Mouse (Mus musculus) heart, embryonic 11.5 days (tissue): Measurements from ENCODE around the gene Crlf3. TPM values are rescaled to one million over a fixed set of nuclear protein-coding genes. Genes with fewer than 3 reads are reported as not detected.

Experiments used
- ATAC-seq: fragments of 200-750 bp; cut with Nextera tagmentation; replicated peaks from 2 replicates; pipeline ENCODE4 v1.8.0; 2017; ENCODE audit warnings: moderate library complexity; ENCODE audit not compliant: insufficient number of reproducible peaks, low FRiP score, low TSS enrichment
- H3K27ac ChIP-seq: fragments of 300-500 bp; sonication (generic); 2 replicates; pipeline ENCODE4 v1.5.1; 2014; ENCODE audit warnings: mild to moderate bottlenecking, low read depth, low read length
- H3K27me3 ChIP-seq: fragments of 300-500 bp; sonication (generic); 2 replicates; pipeline ENCODE4 v1.6.1; 2014; ENCODE audit warnings: mild to moderate bottlenecking, low read length, mixed read lengths; ENCODE audit not compliant: control insufficient read depth, insufficient read depth
- H3K36me3 ChIP-seq: fragments of 300-500 bp; sonication (generic); 2 replicates; pipeline ENCODE4 v1.6.1; 2014; ENCODE audit warnings: mild to moderate bottlenecking, low read length, moderate library complexity, mixed read lengths; ENCODE audit not compliant: control insufficient read depth, insufficient read depth
- H3K4me1 ChIP-seq: fragments of 300-500 bp; sonication (generic); 2 replicates; pipeline ENCODE4 v1.6.1; 2014; ENCODE audit warnings: low read length; ENCODE audit not compliant: control insufficient read depth, insufficient read depth
- H3K4me2 ChIP-seq: fragments of 300-500 bp; sonication (generic); 2 replicates; pipeline ENCODE4 v1.6.1; 2014; ENCODE audit warnings: mild to moderate bottlenecking, moderate library complexity
- H3K4me3 ChIP-seq: fragments of 300-500 bp; sonication (generic); 2 replicates; pipeline ENCODE4 v1.5.1; 2014; ENCODE audit warnings: low read depth, low read length
- H3K9ac ChIP-seq: fragments of 300-500 bp; sonication (generic); 2 replicates; pipeline ENCODE4 v1.6.1; 2014; ENCODE audit warnings: mild to moderate bottlenecking, low read depth, low read length, moderate library complexity
- H3K9me3 ChIP-seq: fragments of 300-500 bp; sonication (generic); replicated peaks from 2 replicates; pipeline ENCODE4 v1.6.1; 2016; ENCODE audit warnings: low read length; ENCODE audit not compliant: control insufficient read depth
- WGBS: fragments of 180-500 bp; shearing (Covaris S2); extraction: QIAGEN DNeasy Blood & Tissue Kit; methylation state at CpG from one replicate; pipeline ENCODE4 v1.1.7; 2014; ENCODE audit not compliant: insufficient replicate concordance; 5-methylcytosine and 5-hydroxymethylcytosine counted together
- polyA plus RNA-seq: library from polyadenylated mRNA; unstranded; fragments of >200 nt; fragmentation: Nextera tagmentation; extraction: Ambion mirVana; gene quantifications from 2 replicates; pipeline ENCODE4 v1.2.1, GENCODE M21; 2014

Crlf3 gene
- polyA plus RNA-seq, 1 experiment from 2014 or later, result 41.3 TPM

DNA sequence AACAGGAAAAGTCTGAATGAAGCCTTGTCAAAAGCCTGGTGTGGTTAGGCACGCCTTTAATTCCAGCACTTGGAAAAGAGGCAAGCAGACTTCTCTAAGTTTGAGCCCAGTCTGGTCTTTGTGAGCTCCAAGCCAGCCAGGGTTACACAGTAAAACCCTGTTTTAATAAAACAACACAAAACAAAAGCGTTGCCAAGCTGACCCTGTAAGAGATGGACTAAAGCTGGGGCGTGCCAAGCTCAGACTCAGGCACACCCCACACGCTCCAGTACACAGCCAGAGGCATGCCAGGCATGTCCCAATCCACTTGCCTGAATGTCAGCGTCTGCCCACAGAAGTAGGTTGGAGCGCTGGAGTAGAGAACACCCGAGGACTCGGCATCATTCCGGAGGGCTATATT, 24.6 kb downstream of the Crlf3 start:
- peaks cover 27% of the 10 kb centered on the region for H3K36me3 ChIP-seq
- no peak for ATAC-seq
- no peak overlapping the region for H3K27ac ChIP-seq
- no peak overlapping the region for H3K4me2 ChIP-seq
- H3K27me3 ChIP-seq, result no peaks in the 10 kb centered on the region
- WGBS, result 87% methylated on average over 9 of the region's 9 CpGs
- peaks cover 8% of the 10 kb centered on the region; the same call in 1 of the 2 replicates for H3K4me1 ChIP-seq
- H3K9me3 ChIP-seq, result no peaks in the 10 kb centered on the region
- no peak overlapping the region for H3K4me3 ChIP-seq
- H3K9ac ChIP-seq, result no peak overlapping the region

DNA sequence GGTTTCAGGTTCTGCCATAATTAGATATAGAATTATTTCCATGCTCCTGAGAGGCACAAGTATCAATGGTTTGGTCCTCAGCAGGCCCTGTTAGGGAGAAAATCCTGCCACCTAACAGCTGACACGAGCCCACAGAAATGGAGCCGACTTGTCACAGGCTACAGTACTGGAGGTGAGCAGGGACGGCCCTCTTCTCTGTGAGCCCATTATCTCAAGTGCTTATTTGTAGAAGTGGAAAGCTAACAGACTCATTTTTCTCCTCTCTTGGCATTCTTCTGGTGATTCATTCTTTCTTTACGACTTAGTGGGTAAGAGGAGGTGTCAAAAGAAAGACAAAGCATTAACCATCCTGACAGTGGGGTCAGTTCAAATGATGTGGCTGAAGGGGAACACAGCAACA, 26.1 kb downstream of the Crlf3 start:
- Histone ChIP-seq H3K9me3 (no peaks in the 10 kb centered on the region), H3K36me3 (peaks cover 24% of the 10 kb centered on the region)
- WGBS, result 39% methylated on average over 4 of the region's 4 CpGs

DNA sequence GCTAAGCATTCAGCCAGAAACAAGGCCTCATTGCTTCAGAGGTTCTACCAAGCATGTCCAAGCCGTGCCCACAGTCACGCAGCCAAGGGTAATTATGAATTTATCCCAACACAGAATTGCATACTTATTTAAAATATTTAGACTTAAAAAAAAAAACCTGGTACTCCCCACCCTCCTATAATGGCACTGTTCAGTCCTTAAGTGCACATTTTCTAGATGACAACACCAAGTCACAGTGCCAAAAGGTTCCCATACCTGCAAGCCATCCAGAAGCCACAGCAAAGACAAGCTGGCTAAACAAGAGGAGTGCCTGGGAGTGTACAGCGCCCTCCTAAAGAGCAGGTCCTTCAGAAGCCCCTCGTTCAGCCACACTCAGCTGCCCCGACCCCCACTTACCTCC, 27.6 kb downstream of the Crlf3 start:
- H3K4me3 ChIP-seq, result no peak overlapping the region
- H3K9ac ChIP-seq, result no peak overlapping the region
- no peak overlapping the region for H3K4me2 ChIP-seq
- ATAC-seq, result no peak
- peaks cover 17% of the 10 kb centered on the region for H3K4me1 ChIP-seq
- WGBS, result 80% methylated on average over 5 of the region's 5 CpGs
- no peaks in the 10 kb centered on the region for H3K9me3 ChIP-seq
- H3K27ac ChIP-seq, result no peak overlapping the region
- peaks cover 15% of the 10 kb centered on the region for H3K36me3 ChIP-seq
- no peaks in the 10 kb centered on the region for H3K27me3 ChIP-seq

More for the DNA sequence above, 26.1 kb downstream of the Crlf3 start:
- Histone ChIP-seq H3K27ac (no peak overlapping the region), H3K9ac (no peak overlapping the region), H3K4me1 (peaks cover 17% of the 10 kb centered on the region), H3K4me2 (no peak overlapping the region), H3K4me3 (no peak overlapping the region), H3K27me3 (no peaks in the 10 kb centered on the region)
- no peak for ATAC-seq

DNA sequence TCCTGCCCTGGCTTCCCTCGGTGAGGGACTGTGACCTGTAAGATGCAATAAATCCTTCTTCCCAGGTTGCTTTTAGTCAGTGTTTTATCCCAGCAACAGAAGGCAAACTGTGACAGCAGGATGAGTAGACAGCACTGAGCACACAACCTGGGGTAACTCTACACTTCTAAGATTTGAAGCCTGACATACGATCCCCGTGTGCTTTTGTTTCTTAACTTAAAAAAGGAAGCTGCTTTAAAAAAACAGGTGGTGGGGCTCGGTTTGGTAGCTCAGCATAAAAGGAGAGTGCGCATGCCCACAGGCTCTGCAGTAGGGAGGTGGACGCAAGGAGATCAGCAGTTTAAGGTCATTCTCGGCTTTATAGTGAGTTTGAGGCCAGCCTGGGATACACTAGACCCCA, 28.3 kb downstream of the Crlf3 start:
- H3K36me3 ChIP-seq, result peaks cover 11% of the 10 kb centered on the region
- no peak overlapping the region for H3K27ac ChIP-seq
- no peaks in the 10 kb centered on the region for H3K9me3 ChIP-seq
- WGBS, result 88% methylated on average over 7 of the region's 7 CpGs
- H3K4me3 ChIP-seq, result no peak overlapping the region
- H3K4me1 ChIP-seq, result peaks cover 17% of the 10 kb centered on the region
- H3K27me3 ChIP-seq, result no peaks in the 10 kb centered on the region
- ATAC-seq, result no peak
- no peak overlapping the region for H3K9ac ChIP-seq
- H3K4me2 ChIP-seq, result no peak overlapping the region

DNA sequence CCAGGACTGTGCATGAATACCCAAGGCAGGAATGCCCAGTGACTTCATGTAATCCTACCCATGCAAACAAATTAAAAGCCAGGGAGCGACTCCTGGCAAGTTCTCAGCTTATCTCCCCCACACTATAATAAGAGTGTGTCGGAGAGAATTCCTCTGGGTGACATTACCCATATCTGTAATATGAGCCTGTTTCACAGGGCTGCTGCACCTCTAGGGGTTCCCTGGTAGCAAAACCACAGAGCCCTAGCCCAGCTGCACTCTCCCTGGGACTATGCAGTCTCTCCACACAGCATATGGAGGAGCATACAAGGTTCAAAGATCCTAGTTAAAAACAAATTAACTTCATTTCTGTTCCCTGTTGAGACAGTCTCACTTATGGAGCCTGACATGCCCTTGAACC, 30.7 kb downstream of the Crlf3 start:
- Histone ChIP-seq H3K27me3 (no peaks in the 10 kb centered on the region), H3K36me3 (no peaks in the 10 kb centered on the region), H3K9ac (no peak overlapping the region), H3K4me1 (peaks cover 17% of the 10 kb centered on the region), H3K9me3 (no peaks in the 10 kb centered on the region), H3K4me3 (no peak overlapping the region), H3K4me2 (no peak overlapping the region), H3K27ac (peak overlapping the region; percentile 11)
- ATAC-seq, result peak; percentile 42; the same call in 1 of the 2 replicates
- WGBS, result 34% methylated on average over 2 of the region's 2 CpGs

DNA sequence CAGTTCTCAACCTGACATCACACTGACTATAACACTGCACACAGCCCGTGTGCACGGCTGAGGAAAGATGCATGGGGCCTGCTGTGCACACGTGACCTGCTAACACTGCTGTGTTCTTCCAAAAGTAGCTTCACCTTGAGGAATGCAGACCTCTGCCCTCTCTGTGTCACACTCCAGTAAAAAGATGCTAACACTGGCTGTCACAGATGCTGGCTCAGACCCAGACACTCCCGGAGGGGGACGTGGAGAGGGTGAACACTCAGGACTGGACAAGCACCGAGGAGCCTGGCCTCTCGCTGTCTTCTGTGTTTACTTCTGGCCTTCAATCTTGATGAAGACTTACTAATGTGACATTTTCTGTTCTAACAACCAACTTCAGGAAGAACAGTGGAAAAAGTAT, 33.9 kb downstream of the Crlf3 start:
- H3K9ac ChIP-seq, result no peak overlapping the region
- no peaks in the 10 kb centered on the region for H3K27me3 ChIP-seq
- H3K4me2 ChIP-seq, result no peak overlapping the region
- no peak overlapping the region for H3K27ac ChIP-seq
- no peaks in the 10 kb centered on the region for H3K36me3 ChIP-seq
- H3K9me3 ChIP-seq, result no peaks in the 10 kb centered on the region
- peak; percentile 31; the same call in 1 of the 2 replicates for ATAC-seq
- peaks cover 10% of the 10 kb centered on the region for H3K4me1 ChIP-seq
- H3K4me3 ChIP-seq, result no peak overlapping the region
- WGBS, result 66% methylated on average over 7 of the region's 7 CpGs

DNA sequence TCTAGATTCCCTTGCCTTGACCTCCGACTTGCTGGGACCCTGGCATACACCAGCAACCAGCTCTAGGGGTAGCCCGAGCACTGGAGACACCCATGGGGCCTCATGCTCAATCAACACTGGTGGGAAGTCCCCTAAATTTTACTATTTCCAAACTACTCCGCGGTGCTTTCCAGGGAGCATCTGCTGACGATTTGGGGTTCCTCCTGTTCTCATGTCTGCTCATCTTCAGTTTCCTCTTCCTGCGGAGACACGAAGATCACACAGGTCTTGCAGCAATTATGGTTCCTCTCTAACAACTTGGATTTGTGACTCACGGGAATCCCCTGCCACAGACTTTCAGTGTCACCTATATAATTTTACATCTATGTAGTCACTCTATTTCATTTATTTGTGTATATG, 37.4 kb downstream of the Crlf3 start:
- no peak overlapping the region for H3K4me3 ChIP-seq
- ATAC-seq, result no peak
- H3K27me3 ChIP-seq, result no peaks in the 10 kb centered on the region
- H3K36me3 ChIP-seq, result no peaks in the 10 kb centered on the region
- WGBS, result 82% methylated on average over 8 of the region's 8 CpGs
- H3K4me1 ChIP-seq, result no peaks in the 10 kb centered on the region
- no peak overlapping the region for H3K4me2 ChIP-seq
- no peaks in the 10 kb centered on the region for H3K9me3 ChIP-seq
- no peak overlapping the region for H3K27ac ChIP-seq
- no peak overlapping the region for H3K9ac ChIP-seq

DNA sequence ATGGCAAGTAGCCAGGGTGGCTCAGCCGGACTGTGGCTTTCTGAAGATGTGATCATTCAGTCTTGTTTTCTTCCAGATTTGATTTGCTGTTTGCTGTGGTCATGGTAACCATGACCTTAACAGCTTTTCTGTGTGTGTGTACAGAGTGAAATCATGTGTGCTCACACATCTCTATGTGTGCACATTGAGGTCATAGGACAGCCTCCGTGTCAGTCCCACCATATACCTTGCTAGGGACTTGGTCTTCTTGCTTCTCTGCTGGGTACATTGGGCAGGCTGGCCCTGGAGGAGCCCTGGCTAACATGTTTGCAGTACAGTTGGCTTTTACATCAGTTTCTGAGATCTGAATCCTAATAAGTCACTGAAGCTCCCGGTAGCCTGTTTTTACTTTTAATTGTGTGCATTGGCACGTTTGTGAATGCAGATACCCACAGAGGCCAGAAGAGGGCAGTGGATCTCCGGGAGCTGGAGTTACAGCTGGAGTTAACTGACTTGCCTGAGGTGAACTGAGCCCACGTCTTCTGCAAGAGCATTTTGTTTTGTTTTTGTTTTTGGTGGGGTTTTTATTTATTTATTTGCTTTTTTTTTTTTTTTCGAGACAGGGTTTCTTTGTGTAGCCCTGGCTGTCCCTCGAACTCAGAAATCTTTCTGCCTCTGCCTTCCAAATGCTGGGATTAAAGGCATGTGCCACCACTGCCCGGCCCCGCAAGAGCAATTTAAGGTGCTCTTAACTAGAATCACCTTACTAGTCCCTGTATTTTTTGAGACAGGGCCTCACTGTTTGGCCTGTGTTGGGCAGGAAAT, 38.0 kb downstream of the Crlf3 start:
- no peak overlapping the region for H3K4me2 ChIP-seq
- no peaks in the 10 kb centered on the region for H3K9me3 ChIP-seq
- no peaks in the 10 kb centered on the region for H3K4me1 ChIP-seq
- no peaks in the 10 kb centered on the region for H3K36me3 ChIP-seq
- no peaks in the 10 kb centered on the region for H3K27me3 ChIP-seq
- H3K27ac ChIP-seq, result no peak overlapping the region
- H3K4me3 ChIP-seq, result no peak overlapping the region
- 63% methylated on average over 10 of the region's 10 CpGs for whole genome bisulfite sequencing
- no peak overlapping the region for H3K9ac ChIP-seq
- ATAC-seq, result no peak

DNA sequence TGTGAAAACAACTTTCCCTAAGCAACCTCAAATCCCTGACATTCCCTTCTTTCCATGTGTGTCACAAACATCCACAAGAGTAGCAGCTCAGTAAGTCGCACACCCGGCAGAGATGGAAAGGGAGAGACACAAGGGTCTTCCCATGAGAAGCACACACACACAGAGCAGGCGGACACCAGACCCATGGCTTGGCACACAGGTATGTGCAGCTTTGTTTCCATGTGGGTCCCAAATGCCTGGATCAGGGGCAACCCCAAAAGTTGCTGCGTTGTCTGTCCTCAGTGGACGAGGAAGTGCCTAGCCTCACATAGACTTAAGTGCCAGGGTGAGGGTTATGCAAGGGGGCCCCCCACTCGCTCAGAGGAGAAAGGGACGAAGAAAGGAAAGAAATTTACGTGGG, 43.3 kb downstream of the Crlf3 start:
- no peaks in the 10 kb centered on the region for H3K27me3 ChIP-seq
- no peak overlapping the region for H3K4me3 ChIP-seq
- WGBS, result 72% methylated on average over 8 of the region's 8 CpGs
- no peaks in the 10 kb centered on the region for H3K4me1 ChIP-seq
- H3K27ac ChIP-seq, result no peak overlapping the region
- no peaks in the 10 kb centered on the region for H3K9me3 ChIP-seq
- peaks cover 15% of the 10 kb centered on the region for H3K36me3 ChIP-seq
- H3K4me2 ChIP-seq, result no peak overlapping the region
- no peak for ATAC-seq
- H3K9ac ChIP-seq, result no peak overlapping the region
